Mouse (Mus musculus): ENCODE results near the gene Akip1. TPM values are rescaled to one million over a fixed set of nuclear protein-coding genes. Genes with fewer than 3 reads are reported as not detected.

The Akip1 gene
- polyA plus RNA-seq, 1 experiment from 2014 or later, result 18.5 TPM

GRCm38 (mm10) chr7:109674944-109675628, 28.4 kb upstream of the Akip1 start:
- Histone ChIP-seq H3K4me1 (ENCODE audit: control insufficient read depth, insufficient read depth, low read length) (peaks cover 6% of the 10 kb centered on the region; the same call in 1 of the 2 replicates), H3K4me2 (ENCODE audit: low read length) (no peak overlapping the region), H3K9me3 (replicated peaks; ENCODE audit: control insufficient read depth, low read length) (no peaks in the 10 kb centered on the region), H3K4me3 (ENCODE audit: low read depth, low read length) (no peak overlapping the region), H3K9ac (ENCODE audit: low read length) (no peak overlapping the region), H3K27ac (ENCODE audit: low read depth, low read length) (no peak overlapping the region), H3K36me3 (ENCODE audit: control insufficient read depth, insufficient read depth, low read length) (no peaks in the 10 kb centered on the region), H3K27me3 (replicated peaks; ENCODE audit: control insufficient read depth, insufficient read depth, low read length) (no peaks in the 10 kb centered on the region)
- 76% methylated on average over 4 of the region's 4 CpGs for WGBS
- ATAC-seq, result no peak
- no peak for DNase-seq (ENCODE audit: low spot score)

GRCm38 (mm10) chr7:109680284-109680683, 23.2 kb upstream of the Akip1 start:
- Histone ChIP-seq H3K9ac (ENCODE audit: low read length) (no peak overlapping the region), H3K36me3 (ENCODE audit: control insufficient read depth, insufficient read depth, low read length) (no peaks in the 10 kb centered on the region), H3K9me3 (replicated peaks; ENCODE audit: control insufficient read depth, low read length) (no peaks in the 10 kb centered on the region), H3K27me3 (replicated peaks; ENCODE audit: control insufficient read depth, insufficient read depth, low read length) (no peaks in the 10 kb centered on the region), H3K4me3 (ENCODE audit: low read depth, low read length) (no peak overlapping the region), H3K27ac (ENCODE audit: low read depth, low read length) (no peak overlapping the region), H3K4me1 (ENCODE audit: control insufficient read depth, insufficient read depth, low read length) (no peaks in the 10 kb centered on the region), H3K4me2 (ENCODE audit: low read length) (no peak overlapping the region)
- 87% methylated on average over 2 of the region's 2 CpGs for WGBS
- DNase-seq (ENCODE audit: low spot score) (no peak), ATAC-seq (no peak)

DNA sequence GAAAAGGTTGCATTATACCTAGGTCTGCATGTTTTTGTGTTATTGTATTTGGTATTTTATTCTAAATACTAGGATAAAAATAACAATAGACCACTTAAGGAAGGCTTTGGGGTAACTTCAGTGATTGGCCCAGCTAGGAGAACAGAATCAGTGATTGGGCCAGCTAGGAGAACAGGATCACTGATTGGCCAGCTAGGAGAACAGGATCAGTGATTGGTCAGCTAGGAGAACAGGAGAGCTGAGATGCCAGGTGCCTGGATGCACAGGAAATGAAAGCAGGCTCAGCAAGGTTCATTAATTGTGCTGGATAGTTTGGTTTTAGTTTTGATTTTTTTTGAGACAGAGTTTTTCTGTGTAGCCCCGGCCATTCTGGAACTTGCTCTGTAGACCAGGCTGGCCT, 22.6 kb upstream of the Akip1 start:
- Histone ChIP-seq H3K4me1 (ENCODE audit: control insufficient read depth, insufficient read depth, low read length) (no peaks in the 10 kb centered on the region), H3K4me3 (ENCODE audit: low read depth, low read length) (no peak overlapping the region), H3K27ac (ENCODE audit: low read depth, low read length) (no peak overlapping the region), H3K9ac (ENCODE audit: low read length) (no peak overlapping the region), H3K36me3 (ENCODE audit: control insufficient read depth, insufficient read depth, low read length) (no peaks in the 10 kb centered on the region), H3K27me3 (replicated peaks; ENCODE audit: control insufficient read depth, insufficient read depth, low read length) (no peaks in the 10 kb centered on the region), H3K4me2 (ENCODE audit: low read length) (no peak overlapping the region), H3K9me3 (replicated peaks; ENCODE audit: control insufficient read depth, low read length) (no peaks in the 10 kb centered on the region)
- DNase-seq (ENCODE audit: low spot score) (no peak), ATAC-seq (no peak)
- WGBS, result 89% methylated on average over 1 of the region's 1 CpGs

- WGBS, result 13% methylated on average over 9 of the region's 9 CpGs
- Histone ChIP-seq H3K27me3 (replicated peaks; ENCODE audit: control insufficient read depth, insufficient read depth, low read length) (no peaks in the 10 kb centered on the region), H3K4me1 (ENCODE audit: control insufficient read depth, insufficient read depth, low read length) (no peaks in the 10 kb centered on the region), H3K36me3 (ENCODE audit: control insufficient read depth, insufficient read depth, low read length) (no peaks in the 10 kb centered on the region), H3K9ac (ENCODE audit: low read length) (no peak overlapping the region), H3K4me2 (ENCODE audit: low read length) (no peak overlapping the region), H3K9me3 (replicated peaks; ENCODE audit: control insufficient read depth, low read length) (no peaks in the 10 kb centered on the region), H3K4me3 (ENCODE audit: low read depth, low read length) (no peak overlapping the region), H3K27ac (ENCODE audit: low read depth, low read length) (no peak overlapping the region)
- DNase-seq (ENCODE audit: low spot score), result peak; percentile 51
- no peak; the same call in 1 of the 2 replicates for ATAC-seq
These were observed 16.8 kb upstream of the Akip1 start for GRCm38 (mm10) chr7:109686585-109687128.

DNA sequence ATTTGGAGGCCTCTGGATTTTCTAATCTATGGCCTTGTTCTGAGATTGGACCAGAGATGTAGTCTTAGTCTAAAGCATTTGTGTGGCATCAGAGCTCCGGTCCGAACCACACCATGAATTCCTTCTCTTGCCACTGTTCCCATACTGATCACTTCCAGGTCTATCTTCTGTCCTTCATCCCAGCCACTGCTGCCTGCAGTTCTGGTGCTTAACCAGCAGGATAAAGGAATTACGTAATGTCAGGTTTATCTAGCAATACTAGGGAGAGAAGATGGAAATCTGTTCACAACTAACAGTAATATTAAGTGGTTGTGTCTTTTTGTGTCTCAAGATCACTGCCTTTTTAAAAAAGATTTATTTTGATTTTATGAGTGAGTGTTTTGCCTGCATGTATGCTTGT, 13.4 kb upstream of the Akip1 start:
- no peak for ATAC-seq
- 86% methylated on average over 3 of the region's 3 CpGs for WGBS

DNA sequence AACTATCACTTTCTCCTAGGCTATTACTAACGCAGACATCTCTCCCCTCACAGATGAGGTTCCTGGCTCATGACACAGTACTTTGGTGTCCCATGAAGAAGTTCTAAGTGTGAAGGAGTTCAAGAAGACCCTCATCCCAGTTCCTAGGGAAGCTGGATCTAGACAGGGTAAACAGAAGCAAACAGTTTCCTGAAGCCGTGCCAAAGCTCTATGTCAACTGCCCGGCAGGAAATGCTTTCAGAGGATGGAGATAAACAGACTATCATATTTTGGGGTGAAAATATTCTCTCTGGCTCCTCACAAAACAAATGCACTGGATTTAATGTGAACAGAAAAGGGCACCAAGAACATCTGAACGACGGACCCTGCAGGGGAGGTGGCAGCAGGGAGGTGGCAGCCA, 12.5 kb upstream of the Akip1 start:
- H3K36me3 ChIP-seq (ENCODE audit: control insufficient read depth, insufficient read depth, low read length), result no peaks in the 10 kb centered on the region
- no peak overlapping the region for H3K27ac ChIP-seq (ENCODE audit: low read depth, low read length)
- 92% methylated on average over 5 of the region's 5 CpGs for WGBS
- no peak overlapping the region for H3K4me2 ChIP-seq (ENCODE audit: low read length)
- DNase-seq (ENCODE audit: low spot score) (no peak), ATAC-seq (no peak)
- no peaks in the 10 kb centered on the region for H3K27me3 ChIP-seq (replicated peaks; ENCODE audit: control insufficient read depth, insufficient read depth, low read length)
- no peak overlapping the region for H3K4me3 ChIP-seq (ENCODE audit: low read depth, low read length)
- H3K9ac ChIP-seq (ENCODE audit: low read length), result no peak overlapping the region
- H3K9me3 ChIP-seq (replicated peaks; ENCODE audit: control insufficient read depth, low read length), result no peaks in the 10 kb centered on the region
- no peaks in the 10 kb centered on the region for H3K4me1 ChIP-seq (ENCODE audit: control insufficient read depth, insufficient read depth, low read length)

More for the DNA sequence above, 13.4 kb upstream of the Akip1 start:
- Histone ChIP-seq H3K9me3 (replicated peaks; ENCODE audit: control insufficient read depth, low read length) (no peaks in the 10 kb centered on the region), H3K4me3 (ENCODE audit: low read depth, low read length) (no peak overlapping the region), H3K27me3 (replicated peaks; ENCODE audit: control insufficient read depth, insufficient read depth, low read length) (no peaks in the 10 kb centered on the region), H3K27ac (ENCODE audit: low read depth, low read length) (no peak overlapping the region), H3K4me1 (ENCODE audit: control insufficient read depth, insufficient read depth, low read length) (no peaks in the 10 kb centered on the region), H3K4me2 (ENCODE audit: low read length) (no peak overlapping the region), H3K9ac (ENCODE audit: low read length) (no peak overlapping the region), H3K36me3 (ENCODE audit: control insufficient read depth, insufficient read depth, low read length) (no peaks in the 10 kb centered on the region)
- no peak for DNase-seq (ENCODE audit: low spot score)

GRCm38 (mm10) chr7:109694576-109695338, 8.7 kb upstream of the Akip1 start:
- no peak overlapping the region for H3K9ac ChIP-seq (ENCODE audit: low read length)
- no peak overlapping the region for H3K4me2 ChIP-seq (ENCODE audit: low read length)
- DNase-seq (ENCODE audit: low spot score) (no peak), ATAC-seq (no peak)
- H3K27ac ChIP-seq (ENCODE audit: low read depth, low read length), result no peak overlapping the region
- H3K4me3 ChIP-seq (ENCODE audit: low read depth, low read length), result no peak overlapping the region
- H3K9me3 ChIP-seq (replicated peaks; ENCODE audit: control insufficient read depth, low read length), result no peaks in the 10 kb centered on the region
- no peaks in the 10 kb centered on the region for H3K4me1 ChIP-seq (ENCODE audit: control insufficient read depth, insufficient read depth, low read length)
- no peaks in the 10 kb centered on the region for H3K27me3 ChIP-seq (replicated peaks; ENCODE audit: control insufficient read depth, insufficient read depth, low read length)
- H3K36me3 ChIP-seq (ENCODE audit: control insufficient read depth, insufficient read depth, low read length), result no peaks in the 10 kb centered on the region
- WGBS, result 77% methylated on average over 13 of the region's 13 CpGs

DNA sequence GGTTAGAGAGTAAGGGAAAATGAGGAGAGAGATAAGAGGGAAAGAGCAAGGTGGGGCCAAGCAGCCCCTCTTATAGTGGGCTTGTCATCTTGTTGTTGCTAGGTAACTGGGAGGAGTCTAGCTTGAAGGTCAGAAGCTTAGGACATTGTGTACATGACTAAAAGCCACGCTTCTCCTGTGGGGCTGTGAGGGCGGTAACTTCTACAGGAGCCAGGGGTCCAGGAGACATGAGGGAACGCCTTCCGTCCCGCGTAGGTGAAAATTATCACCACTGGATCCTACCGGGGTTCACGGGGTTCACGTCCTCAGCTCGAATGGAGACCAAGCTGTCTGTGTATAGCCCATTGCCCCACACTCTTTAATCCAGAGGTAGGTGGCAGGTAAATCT, 8.2 kb upstream of the Akip1 start:
- Histone ChIP-seq H3K27ac (ENCODE audit: low read depth, low read length) (no peak overlapping the region), H3K4me1 (ENCODE audit: control insufficient read depth, insufficient read depth, low read length) (no peaks in the 10 kb centered on the region), H3K4me3 (ENCODE audit: low read depth, low read length) (no peak overlapping the region), H3K9me3 (replicated peaks; ENCODE audit: control insufficient read depth, low read length) (no peaks in the 10 kb centered on the region), H3K4me2 (ENCODE audit: low read length) (no peak overlapping the region), H3K27me3 (replicated peaks; ENCODE audit: control insufficient read depth, insufficient read depth, low read length) (no peaks in the 10 kb centered on the region), H3K9ac (ENCODE audit: low read length) (no peak overlapping the region), H3K36me3 (ENCODE audit: control insufficient read depth, insufficient read depth, low read length) (no peaks in the 10 kb centered on the region)
- DNase-seq (ENCODE audit: low spot score) (no peak), ATAC-seq (no peak)
- WGBS, result 92% methylated on average over 10 of the region's 10 CpGs

DNA sequence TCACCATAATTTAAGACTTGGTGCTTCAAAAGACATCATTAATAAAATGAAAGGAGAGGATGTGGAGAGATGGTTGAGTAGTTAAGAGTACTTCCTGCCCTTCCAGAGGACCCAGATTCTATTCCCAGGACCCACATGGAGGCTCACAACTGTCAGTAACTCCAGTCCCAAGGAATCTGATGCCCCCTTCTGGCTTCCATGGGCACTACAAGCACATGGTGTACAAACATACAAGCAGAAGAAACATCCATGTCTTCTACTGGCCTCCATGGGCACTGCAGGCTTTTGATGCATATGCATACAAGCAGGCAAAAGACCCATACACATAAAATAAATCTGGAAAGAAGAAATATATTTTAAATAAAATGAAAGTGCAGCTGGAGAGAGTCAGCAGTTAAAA, 3.3 kb upstream of the Akip1 start:
- Histone ChIP-seq H3K4me1 (ENCODE audit: control insufficient read depth, insufficient read depth, low read length) (peaks cover 2% of the 10 kb centered on the region; the same call in 1 of the 2 replicates), H3K9ac (ENCODE audit: low read length) (no peak overlapping the region), H3K4me2 (ENCODE audit: low read length) (no peak overlapping the region), H3K4me3 (ENCODE audit: low read depth, low read length) (no peak overlapping the region), H3K9me3 (replicated peaks; ENCODE audit: control insufficient read depth, low read length) (no peaks in the 10 kb centered on the region), H3K36me3 (ENCODE audit: control insufficient read depth, insufficient read depth, low read length) (no peaks in the 10 kb centered on the region), H3K27ac (ENCODE audit: low read depth, low read length) (no peak overlapping the region), H3K27me3 (replicated peaks; ENCODE audit: control insufficient read depth, insufficient read depth, low read length) (0 out of 2 replicates have a peak, but pooled peaks cover 3% of the 10 kb centered on the region)
- ATAC-seq (no peak), DNase-seq (ENCODE audit: low spot score) (no peak)
